Comparison of ENCODE assay signal across 7 mouse cellular contexts in the genomic region with DNA sequence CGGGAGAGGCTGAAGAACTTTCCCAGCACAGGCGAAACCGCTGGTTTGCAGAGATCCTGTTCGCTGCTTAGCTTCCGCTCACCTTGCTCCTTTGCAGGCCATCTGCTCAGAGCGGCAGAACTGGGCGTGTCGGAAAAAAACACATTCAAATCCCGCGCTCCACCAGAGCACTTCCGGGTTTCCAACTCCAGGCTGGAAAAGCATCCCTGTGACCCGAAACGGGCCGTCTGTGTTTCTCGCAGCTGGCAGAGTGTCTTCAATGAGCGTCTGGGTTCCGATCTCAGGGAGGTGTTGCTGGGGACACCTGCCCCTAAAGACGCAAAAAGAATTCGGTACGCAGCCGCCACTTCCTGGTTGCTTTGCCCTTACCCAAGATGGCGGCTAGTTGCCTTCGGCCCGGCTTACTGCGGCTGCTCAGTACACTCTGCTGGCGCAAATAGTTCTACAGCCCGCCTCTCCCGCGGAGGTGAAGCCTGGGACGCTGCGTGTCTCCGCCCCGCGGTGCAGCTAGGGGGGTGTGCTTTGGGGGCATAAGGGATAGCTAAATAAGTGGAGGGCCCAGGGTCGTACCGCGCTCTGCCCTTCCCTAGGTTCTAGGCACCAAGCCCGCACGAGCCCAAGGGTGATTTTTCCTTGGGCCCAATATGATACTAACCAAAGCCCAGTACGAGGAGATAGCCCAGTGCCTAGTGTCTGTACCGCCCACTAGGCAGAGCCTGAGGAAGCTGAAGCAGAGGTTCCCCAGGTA. TPM values are rescaled to one million over a fixed set of nuclear protein-coding genes. Genes with fewer than 3 reads are reported as not detected.
DNase-seq lines count a peak whose midpoint lies in the region; ATAC-seq lines count a peak whose summit lies in the region.

Gene BC052040 (plus strand): TSS at position 476 of the 748 bp plus-strand sequence.

- no peaks in the 10 kb centered on the region for H3K27me3 ChIP-seq in embryonic facial prominence, embryonic 10.5 days (replicated peaks; ENCODE audit: low read depth, poor library complexity, severe bottlenecking)
- H3K27me3 ChIP-seq in limb, embryonic 10.5 days (ENCODE audit: low read depth, poor library complexity, severe bottlenecking), result no peaks in the 10 kb centered on the region
- H3K27me3 ChIP-seq in midbrain, embryonic 13.5 days, result no peaks in the 10 kb centered on the region

- H3K4me2 ChIP-seq in midbrain, embryonic 13.5 days (replicated peaks), result peak within 1 kb of the TSS; percentile 69

- H3K4me1 ChIP-seq in embryonic facial prominence, embryonic 10.5 days, result peaks cover 34% of the 10 kb centered on the region
- H3K4me1 ChIP-seq in limb, embryonic 10.5 days, result peaks cover 43% of the 10 kb centered on the region
- H3K4me1 ChIP-seq in midbrain, embryonic 13.5 days (replicated peaks), result peaks cover 20% of the 10 kb centered on the region

- H3K27ac ChIP-seq in embryonic facial prominence, embryonic 10.5 days (replicated peaks), result peak within 1 kb of the TSS; percentile 92
- peak within 1 kb of the TSS; percentile 86 for H3K27ac ChIP-seq in limb, embryonic 10.5 days
- H3K27ac ChIP-seq in midbrain, embryonic 13.5 days, result 0 out of 2 replicates have a peak within 1 kb of the TSS, but pooled peaks have one; percentile 19

- DNase-seq in adrenal gland, postnatal 10 days, result peak; percentile 91
- peak; percentile 91 for DNase-seq in embryonic facial prominence, embryonic 10.5 days (ENCODE audit: low spot score)
- peak; percentile 86 for DNase-seq in kidney, adult 11 months
- DNase-seq in limb, embryonic 10.5 days (ENCODE audit: low spot score), result peak; percentile 91
- DNase-seq in spleen, adult 12 weeks (ENCODE audit: low spot score), result peak; percentile 87

- H3K9ac ChIP-seq in midbrain, embryonic 13.5 days (replicated peaks), result peak within 1 kb of the TSS; percentile 67

- no peaks in the 10 kb centered on the region for H3K36me3 ChIP-seq in embryonic facial prominence, embryonic 10.5 days (replicated peaks)
- no peaks in the 10 kb centered on the region for H3K36me3 ChIP-seq in limb, embryonic 10.5 days
- no peaks in the 10 kb centered on the region for H3K36me3 ChIP-seq in midbrain, embryonic 13.5 days

- ATAC-seq in granulocyte monocyte progenitor cell, adult 5-6 weeks (replicated peaks; ENCODE audit: poor library complexity, severe bottlenecking), result peak; percentile 99
- peak; percentile 99 for ATAC-seq in midbrain, embryonic 13.5 days

- H3K4me3 ChIP-seq in embryonic facial prominence, embryonic 10.5 days, result peak within 1 kb of the TSS; percentile 76
- H3K4me3 ChIP-seq in limb, embryonic 10.5 days, result peak within 1 kb of the TSS; percentile 73
- H3K4me3 ChIP-seq in midbrain, embryonic 13.5 days (replicated peaks), result peak within 1 kb of the TSS; percentile 68

- no peaks in the 10 kb centered on the region for H3K9me3 ChIP-seq in embryonic facial prominence, embryonic 10.5 days
- H3K9me3 ChIP-seq in limb, embryonic 10.5 days (replicated peaks), result no peaks in the 10 kb centered on the region
- H3K9me3 ChIP-seq in midbrain, embryonic 13.5 days, result no peaks in the 10 kb centered on the region

- under 1% methylated on average over 41 of the region's 41 CpGs for WGBS in embryonic facial prominence, embryonic 10.5 days
- WGBS in limb, embryonic 10.5 days, result under 1% methylated on average over 41 of the region's 41 CpGs
- WGBS in midbrain, embryonic 13.5 days, result under 1% methylated on average over 41 of the region's 41 CpGs

RNA-seq across cellular contexts. Expression of gene BC052040, which starts in this region (rescaled TPM):
- total RNA-seq in adrenal gland, postnatal 10 days (2021), result 1 to 10 TPM; 4.7 to 5.3 TPM
- 20.8 and 22.8 TPM in 2 replicates for polyA plus RNA-seq in embryonic facial prominence, embryonic 10.5 days (2016; fragmentation: Nextera tagmentation; extraction: Ambion mirVana)
- 10.1 and 16.0 TPM in 2 replicates for total RNA-seq in granulocyte monocyte progenitor cell, adult 5-6 weeks (2014; fragmentation: Nextera tagmentation)
- total RNA-seq in granulocyte monocyte progenitor cell, adult 5-6 weeks (2017), result 3.8 and 5.5 TPM in 2 replicates
- polyA plus RNA-seq in limb, embryonic 10.5 days (2016; fragmentation: Nextera tagmentation; extraction: Ambion mirVana), result 18.0 and 19.0 TPM in 2 replicates
- polyA plus RNA-seq in midbrain, embryonic 13.5 days (2015; fragmentation: Nextera tagmentation; extraction: Ambion mirVana), result 14.8 and 15.4 TPM in 2 replicates

Comparison
In these comparisons a context has a peak if more than half of its experiments do, and no peak if none do; other contexts are left out.
1. Peak in every context shown above with its lines: DNase-seq, ATAC-seq, H3K4me3 ChIP-seq and H3K27ac ChIP-seq.
2. H3K27ac ChIP-seq: peak in every context shown above with its lines; median percentile 92 in embryonic facial prominence, embryonic 10.5 days; 86 in limb, embryonic 10.5 days; 19 in midbrain, embryonic 13.5 days.